In the genomic region with DNA sequence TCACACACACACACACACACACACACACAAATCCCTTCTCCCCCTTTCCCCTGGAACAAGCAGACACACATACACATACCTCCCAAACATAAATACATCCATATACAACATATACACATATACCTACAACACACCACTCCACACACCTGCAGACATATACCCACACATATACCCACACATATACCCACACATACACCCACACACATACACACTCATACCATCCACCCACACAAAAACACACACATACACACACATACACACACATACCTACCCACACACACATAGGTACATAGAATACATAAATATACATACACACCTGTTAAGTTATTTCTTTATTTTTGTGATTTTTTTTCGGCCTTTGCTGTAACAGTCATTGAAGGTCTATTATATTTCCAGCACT, we compare ENCODE assay signal across 29 mouse cellular contexts. TPM values are rescaled to one million over a fixed set of nuclear protein-coding genes. Genes with fewer than 3 reads are reported as not detected.
"Had no signal": no experiment of that assay in that cellular context is flagged by ENCODE, and none has a peak within 500 bp of the region (broad histone marks: within the 10 kb centered on the region; RNA-seq: fewer than 3 reads in every experiment).

No protein-coding gene starts in this region.

- H3K4me2 ChIP-seq: forebrain, embryonic 13.5 days; forebrain, embryonic 15.5 days had no signal

- H3K36me3 ChIP-seq: embryonic facial prominence, embryonic 12.5 days; embryonic facial prominence, embryonic 13.5 days; embryonic facial prominence, embryonic 15.5 days; forebrain, embryonic 10.5 days; forebrain, embryonic 12.5 days; forebrain, embryonic 15.5 days had no signal

- H3K9ac ChIP-seq: embryonic facial prominence, embryonic 12.5 days; embryonic facial prominence, embryonic 13.5 days; embryonic facial prominence, embryonic 15.5 days; forebrain, embryonic 12.5 days; forebrain, embryonic 13.5 days; forebrain, embryonic 15.5 days; forebrain, postnatal 0 days had no signal

- H3K4me1 ChIP-seq: forebrain, embryonic 12.5 days; forebrain, embryonic 13.5 days; forebrain, embryonic 15.5 days had no signal

- H3K4me3 ChIP-seq: embryonic facial prominence, embryonic 12.5 days; embryonic facial prominence, embryonic 15.5 days; erythroblast, embryonic 14.5 days; forebrain, embryonic 12.5 days; forebrain, embryonic 13.5 days; forebrain, embryonic 15.5 days; gastrocnemius, adult 2 months; heart, adult 2 months had no signal

- H3K27me3 ChIP-seq: embryonic facial prominence, embryonic 13.5 days; embryonic facial prominence, embryonic 15.5 days; forebrain, embryonic 13.5 days; forebrain, embryonic 15.5 days had no signal

- DNase-seq: cerebellum, adult 2 months; cerebellum, adult 8-10 months; cerebellum, adult 9-10 months; cerebellum, adult 9-11 months; cerebellum, postnatal 10 days; cerebellum, postnatal 14 days; cerebellum, postnatal 25 days; cerebellum, postnatal 36 days; forebrain, postnatal 0 days; gastrocnemius, adult 2 months; gastrocnemius, postnatal 10 days; gastrocnemius, postnatal 14 days; gastrocnemius, postnatal 25 days; gastrocnemius, postnatal 36 days; heart, adult 18-20 months; heart, adult 2 months had no signal

- H3K9me3 ChIP-seq: embryonic facial prominence, embryonic 12.5 days; embryonic facial prominence, embryonic 13.5 days; embryonic facial prominence, embryonic 15.5 days; forebrain, embryonic 10.5 days; forebrain, embryonic 12.5 days; forebrain, embryonic 13.5 days; forebrain, embryonic 15.5 days had no signal

- H3K27ac ChIP-seq: embryonic facial prominence, embryonic 12.5 days; embryonic facial prominence, embryonic 13.5 days; embryonic facial prominence, embryonic 15.5 days; forebrain, embryonic 10.5 days; forebrain, embryonic 12.5 days; forebrain, embryonic 13.5 days; forebrain, embryonic 15.5 days; gastrocnemius, adult 2 months; heart, adult 2 months had no signal

- ATAC-seq: forebrain, embryonic 13.5 days; forebrain, embryonic 14.5 days; forebrain, embryonic 15.5 days; forebrain, embryonic 16.5 days; forebrain, postnatal 0 days had no signal

RNA-seq across cellular contexts. Expression of a gene that starts 38.3 kb away (rescaled TPM):
- total RNA-seq: granulocyte monocyte progenitor cell, adult 5-6 weeks had no signal
- polyA plus RNA-seq: cortical plate, adult 2 months; erythroblast, embryonic 14.5 days; frontal cortex, adult 2 months had no signal
